Mouse (Mus musculus) kidney, adult 2 months (tissue): Measurements from ENCODE around the gene Tnfrsf22. TPM values are rescaled to one million over a fixed set of nuclear protein-coding genes. Genes with fewer than 3 reads are reported as not detected.
A peak's percentile ranks its signal among the peaks of the same experiment; 100 is the strongest.
"Not testable (repeated sequence)": the region's sequence is repeated elsewhere in the genome, so short reads cannot be mapped to it uniquely, and the experiment has no call there.

Source experiments
- DNase-seq: peaks from one replicate; pipeline ENCODE4 v3.0.0; 2021
- H3K27ac ChIP-seq: fragments of 200-500 bp; 2 replicates; pipeline ENCODE4 v1.5.1; 2012; ENCODE audit warnings: low read depth, low read length, control low read depth, inconsistent platforms; ENCODE audit not compliant: insufficient read depth
- H3K27me3 ChIP-seq: fragments of 200-500 bp; replicated peaks from 2 replicates; pipeline ENCODE4 v1.6.1; 2012; ENCODE audit warnings: mild to moderate bottlenecking, moderate library complexity, low read length, inconsistent platforms; ENCODE audit not compliant: control insufficient read depth, insufficient read depth
- H3K36me3 ChIP-seq: fragments of 200-500 bp; 2 replicates; pipeline ENCODE4 v1.6.1; 2012; ENCODE audit warnings: mild to moderate bottlenecking, moderate library complexity, low read length, inconsistent platforms; ENCODE audit not compliant: control insufficient read depth, insufficient read depth
- H3K4me1 ChIP-seq: fragments of 200-500 bp; 2 replicates; pipeline ENCODE4 v1.6.1; 2011; ENCODE audit warnings: low read length; ENCODE audit not compliant: control insufficient read depth, insufficient read depth
- H3K4me3 ChIP-seq: fragments of 200-500 bp; 2 replicates; pipeline ENCODE4 v1.5.1; 2011; ENCODE audit warnings: mild to moderate bottlenecking, low read depth, low read length, control low read depth; ENCODE audit not compliant: insufficient read depth
- CTCF ChIP-seq: fragments of 200-500 bp; conservative IDR thresholded peaks from 2 replicates; pipeline ENCODE4 v1.5.1; 2011; ENCODE audit warnings: low read depth, mild to moderate bottlenecking, control low read depth, low read length, moderate library complexity, mixed read lengths; ENCODE audit not compliant: insufficient read depth, insufficient read length
- POLR2A ChIP-seq: fragments of 200-500 bp; IDR thresholded peaks from one replicate; pipeline ENCODE4 v1.6.1; 2011; ENCODE audit warnings: low read depth, low read length, control low read depth
- WGBS: fragments of 180-500 bp; shearing (Covaris S2); methylation state at CpG from one replicate; pipeline ENCODE4 v1.1.7; 2018; 5-methylcytosine and 5-hydroxymethylcytosine counted together
- polyA plus RNA-seq: library from polyadenylated mRNA; depleted of rRNA; stranded (reverse); fragments of >200 nt; gene quantifications from 2 replicates; pipeline ENCODE4 v1.2.3, GENCODE M21; 2012

Gene Tnfrsf22
- polyA plus RNA-seq, 1 experiment = 5.6 TPM

DNA sequence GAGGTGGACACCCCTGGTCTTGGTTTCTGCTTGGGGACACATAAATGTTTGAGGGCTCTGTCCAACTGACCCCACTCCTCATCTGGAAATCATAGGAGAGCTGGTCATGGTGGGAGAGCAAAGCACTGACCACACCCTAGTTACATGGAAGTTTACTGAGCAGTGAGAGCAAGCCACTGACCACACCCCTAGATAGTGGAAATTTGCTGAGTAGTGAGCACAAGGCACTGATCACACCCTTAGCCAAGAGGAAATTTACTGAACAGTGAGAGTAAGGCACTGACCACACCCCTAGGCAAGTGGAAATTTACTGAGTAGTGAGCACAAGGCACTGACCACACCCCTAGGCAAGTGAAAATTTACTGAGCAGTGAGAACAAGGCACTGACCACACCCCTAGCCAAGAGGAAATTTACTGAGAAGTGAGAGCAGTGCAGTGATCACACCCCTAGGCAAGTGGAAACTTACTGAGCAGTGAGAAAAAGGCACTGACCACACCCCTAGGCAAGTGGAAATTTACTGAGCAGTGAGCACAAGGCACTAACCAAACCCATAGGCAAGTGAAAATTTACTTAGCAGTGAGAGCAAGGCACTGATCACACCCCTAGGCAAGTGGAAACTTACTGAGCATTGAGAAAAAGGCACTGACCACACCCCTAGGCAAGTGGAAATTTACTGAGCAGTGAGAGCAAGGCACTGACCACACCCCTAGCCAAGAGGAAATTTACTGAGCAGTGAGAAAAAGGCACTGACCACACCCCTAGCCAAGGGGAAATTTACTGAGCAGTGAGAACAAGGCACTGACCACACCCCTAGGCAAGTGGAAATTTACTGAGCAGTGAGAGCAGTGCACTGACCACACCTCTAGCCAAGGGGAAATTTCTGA lies 17.2 kb upstream of the Tnfrsf22 start:
- no peak overlapping the region for H3K4me3 ChIP-seq
- H3K4me1 ChIP-seq = no peaks in the 10 kb centered on the region
- DNase-seq = peak; percentile 8
- TF ChIP-seq POLR2A (no peak), CTCF (no peak)
- H3K27me3 ChIP-seq = no peaks in the 10 kb centered on the region; the same call in 1 of the 2 replicates
- H3K27ac ChIP-seq = no peak overlapping the region
- no peaks in the 10 kb centered on the region for H3K36me3 ChIP-seq

- no peak for DNase-seq
- Histone ChIP-seq H3K4me3 (no peak overlapping the region), H3K27ac (no peak overlapping the region), H3K4me1 (no peaks in the 10 kb centered on the region), H3K36me3 (no peaks in the 10 kb centered on the region), H3K27me3 (no peaks in the 10 kb centered on the region; the same call in 1 of the 2 replicates)
- TF ChIP-seq POLR2A (no peak), CTCF (no peak)
- WGBS = 92% methylated on average over 2 of the region's 2 CpGs
Measured at GRCm38 (mm10) chr7:143663470-143663869, 14.0 kb upstream of the Tnfrsf22 start.

GRCm38 (mm10) chr7:143660797-143661196 lies 11.3 kb upstream of the Tnfrsf22 start:
- TF ChIP-seq CTCF (no peak), POLR2A (no peak)
- H3K27me3 ChIP-seq = no peaks in the 10 kb centered on the region; the same call in 1 of the 2 replicates
- no peaks in the 10 kb centered on the region for H3K4me1 ChIP-seq
- H3K4me3 ChIP-seq = no peak overlapping the region
- H3K36me3 ChIP-seq = no peaks in the 10 kb centered on the region
- no peak for DNase-seq
- H3K27ac ChIP-seq = no peak overlapping the region

GRCm38 (mm10) chr7:143649769-143650346 lies 397 bp upstream of the Tnfrsf22 start:
- WGBS = 29% methylated on average over 10 of the region's 10 CpGs
- H3K4me3 ChIP-seq = not testable (repeated sequence)

GRCm38 (mm10) chr7:143643949-143644348 lies 5.5 kb downstream of the Tnfrsf22 start:
- not testable (repeated sequence) for H3K4me1 ChIP-seq, DNase-seq, H3K27me3 ChIP-seq, H3K4me3 ChIP-seq, H3K27ac ChIP-seq, H3K36me3 ChIP-seq
- 96% methylated on average over 2 of the region's 2 CpGs for WGBS

More at GRCm38 (mm10) chr7:143649769-143650346, 397 bp upstream of the Tnfrsf22 start:
- not testable (repeated sequence) for H3K27me3 ChIP-seq, H3K36me3 ChIP-seq, DNase-seq, H3K4me1 ChIP-seq, H3K27ac ChIP-seq

DNA sequence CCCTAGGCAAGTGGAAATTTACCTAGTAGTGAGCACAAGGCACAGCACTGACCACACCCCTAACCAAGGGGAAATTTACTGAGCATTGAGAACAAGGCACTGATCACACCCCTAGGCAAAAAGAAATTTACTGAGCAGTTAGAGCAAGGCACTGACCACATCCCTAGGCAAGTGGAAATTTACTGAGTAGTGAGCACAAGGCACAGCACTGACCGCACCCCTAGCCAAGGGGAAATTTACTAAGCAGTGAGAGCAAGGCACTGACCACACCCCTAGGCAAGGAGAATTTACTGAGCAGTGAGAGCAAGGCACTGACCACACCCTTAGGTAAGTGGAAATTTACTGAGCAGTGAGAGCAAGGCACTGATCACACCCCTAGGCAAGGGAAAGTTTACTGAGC lies 12.8 kb downstream of the Tnfrsf22 start:
- peak overlapping the region; percentile 32; the same call in 1 of the 2 replicates for H3K27ac ChIP-seq
- WGBS = 77% methylated on average over 1 of the region's 1 CpGs

GRCm38 (mm10) chr7:143631503-143631902 lies 18.0 kb downstream of the Tnfrsf22 start:
- no peaks in the 10 kb centered on the region for H3K27me3 ChIP-seq
- H3K4me3 ChIP-seq = no peak overlapping the region
- no peaks in the 10 kb centered on the region for H3K36me3 ChIP-seq
- no peak overlapping the region for H3K27ac ChIP-seq
- TF ChIP-seq CTCF (no peak), POLR2A (no peak)
- no peak for DNase-seq
- H3K4me1 ChIP-seq = no peaks in the 10 kb centered on the region
- WGBS = 76% methylated on average over 2 of the region's 2 CpGs

More for the DNA sequence above, 12.8 kb downstream of the Tnfrsf22 start:
- Histone ChIP-seq H3K4me3 (no peak overlapping the region), H3K36me3 (no peaks in the 10 kb centered on the region), H3K27me3 (no peaks in the 10 kb centered on the region), H3K4me1 (no peaks in the 10 kb centered on the region)
- DNase-seq = no peak
- no peak for TF ChIP-seq POLR2A
- no peak for TF ChIP-seq CTCF
